Mouse (Mus musculus) hindbrain, postnatal 0 days (tissue): Measurements from ENCODE around the gene Zbtb43. TPM values are rescaled to one million over a fixed set of nuclear protein-coding genes. Genes with fewer than 3 reads are reported as not detected.

ENCODE experiments used
- ATAC-seq: fragments of 200-750 bp; cut with Nextera tagmentation; 2 replicates; pipeline ENCODE4 v1.8.0; 2017; ENCODE audit warnings: mild to moderate bottlenecking, moderate TSS enrichment, moderate library complexity
- DNase-seq: peaks from one replicate; pipeline ENCODE4 v3.0.0-alpha.2; 2015; ENCODE audit warnings: low spot score
- H3K27ac ChIP-seq: fragments of 300-500 bp; sonication (generic); 2 replicates; pipeline ENCODE4 v1.5.1; 2014; ENCODE audit warnings: mild to moderate bottlenecking
- H3K27me3 ChIP-seq: fragments of 300-500 bp; sonication (generic); 2 replicates; pipeline ENCODE4 v1.6.1; 2014; ENCODE audit warnings: low read length, mixed read lengths; ENCODE audit not compliant: insufficient read depth
- H3K36me3 ChIP-seq: fragments of 300-500 bp; sonication (generic); 2 replicates; pipeline ENCODE4 v1.6.1; 2014; ENCODE audit warnings: low read length, mixed read lengths; ENCODE audit not compliant: insufficient read depth
- H3K4me1 ChIP-seq: fragments of 300-500 bp; sonication (generic); 2 replicates; pipeline ENCODE4 v1.6.1; 2014; ENCODE audit warnings: antibody characterized with exemption, low read length, mixed read lengths; ENCODE audit not compliant: insufficient read depth
- H3K4me2 ChIP-seq: fragments of 300-500 bp; sonication (generic); 2 replicates; pipeline ENCODE4 v1.6.1; 2014; ENCODE audit warnings: low read depth, mild to moderate bottlenecking, low read length, moderate library complexity, mixed read lengths
- H3K4me3 ChIP-seq: fragments of 300-500 bp; sonication (generic); 2 replicates; pipeline ENCODE4 v1.5.1; 2014; ENCODE audit warnings: low read length
- H3K9ac ChIP-seq: fragments of 300-500 bp; sonication (generic); replicated peaks from 2 replicates; pipeline ENCODE4 v1.6.1; 2014; ENCODE audit warnings: mild to moderate bottlenecking, low read length, moderate library complexity, mixed read lengths
- H3K9me3 ChIP-seq: fragments of 300-500 bp; sonication (generic); 2 replicates; pipeline ENCODE4 v1.6.1; 2016; ENCODE audit warnings: low read length, mixed read lengths
- CTCF ChIP-seq: IDR thresholded peaks from 2 replicates; pipeline ENCODE4 v1.5.1; 2016; ENCODE audit warnings: antibody characterized with exemption, control low read depth, low read depth
- WGBS: fragments of 180-500 bp; shearing (Covaris S2); extraction: QIAGEN DNeasy Blood & Tissue Kit; methylation state at CpG from one replicate; pipeline ENCODE4 v1.1.7; 2014; 5-methylcytosine and 5-hydroxymethylcytosine counted together
- polyA plus RNA-seq: library from polyadenylated mRNA; unstranded; fragments of >200 nt; fragmentation: Nextera tagmentation; extraction: Ambion mirVana; gene quantifications from 2 replicates; pipeline ENCODE4 v1.2.1, GENCODE M21; 2015
- total RNA-seq: library from RNA; depleted of rRNA; stranded (reverse); fragments of >200 nt; gene quantifications from 2 replicates; pipeline ENCODE4 v1.2.3, GENCODE M21; 2014; rRNA removed

Gene Zbtb43
- total and polyA plus RNA-seq, 2 experiments from 2014 or later, result 19.3 to 19.6 TPM

- 93% methylated on average over 13 of the region's 13 CpGs for WGBS
- Histone ChIP-seq H3K9ac (no peak overlapping the region), H3K4me2 (no peak overlapping the region), H3K27me3 (no peaks in the 10 kb centered on the region), H3K9me3 (no peaks in the 10 kb centered on the region), H3K4me1 (no peaks in the 10 kb centered on the region), H3K27ac (no peak overlapping the region), H3K36me3 (peaks cover 19% of the 10 kb centered on the region; the same call in 1 of the 2 replicates), H3K4me3 (no peak overlapping the region)
- TF ChIP-seq CTCF, result no peak
- no peak for ATAC-seq
- DNase-seq, result no peak
Measured at GRCm38 (mm10) chr2:33414019-33414418, 54.3 kb downstream of the Zbtb43 start.

- Histone ChIP-seq H3K4me1 (no peaks in the 10 kb centered on the region), H3K27me3 (no peaks in the 10 kb centered on the region), H3K27ac (no peak overlapping the region), H3K9me3 (no peaks in the 10 kb centered on the region), H3K4me3 (no peak overlapping the region), H3K4me2 (no peak overlapping the region), H3K9ac (no peak overlapping the region), H3K36me3 (peaks cover 19% of the 10 kb centered on the region; the same call in 1 of the 2 replicates)
- WGBS, result 77% methylated on average over 14 of the region's 14 CpGs
- no peak for TF ChIP-seq CTCF
- ATAC-seq (no peak), DNase-seq (no peak)
Measured at GRCm38 (mm10) chr2:33412111-33412510, 56.2 kb downstream of the Zbtb43 start.

- H3K4me3 ChIP-seq, result no peak overlapping the region
- no peak for ATAC-seq
- WGBS, result 78% methylated on average over 4 of the region's 4 CpGs
- H3K27me3 ChIP-seq, result no peaks in the 10 kb centered on the region
- no peak overlapping the region for H3K4me2 ChIP-seq
- H3K9me3 ChIP-seq, result no peaks in the 10 kb centered on the region
- TF ChIP-seq CTCF, result no peak
- no peaks in the 10 kb centered on the region for H3K36me3 ChIP-seq
- H3K9ac ChIP-seq, result no peak overlapping the region
- H3K27ac ChIP-seq, result no peak overlapping the region
- 0 out of 2 replicates have a peak, but pooled peaks cover 3% of the 10 kb centered on the region for H3K4me1 ChIP-seq
- no peak for DNase-seq
Measured at GRCm38 (mm10) chr2:33403511-33404003, 64.8 kb downstream of the Zbtb43 start.

GRCm38 (mm10) chr2:33402638-33403037 lies 65.7 kb downstream of the Zbtb43 start:
- Histone ChIP-seq H3K4me3 (no peak overlapping the region), H3K4me2 (no peak overlapping the region), H3K9me3 (no peaks in the 10 kb centered on the region), H3K27me3 (no peaks in the 10 kb centered on the region), H3K9ac (no peak overlapping the region), H3K36me3 (no peaks in the 10 kb centered on the region), H3K27ac (no peak overlapping the region), H3K4me1 (0 out of 2 replicates have a peak, but pooled peaks cover 3% of the 10 kb centered on the region)
- no peak for DNase-seq
- WGBS, result 68% methylated on average over 5 of the region's 5 CpGs
- TF ChIP-seq CTCF, result no peak
- peak; percentile 11; the same call in 1 of the 2 replicates for ATAC-seq

- Histone ChIP-seq H3K4me2 (no peak overlapping the region), H3K36me3 (no peaks in the 10 kb centered on the region), H3K27ac (no peak overlapping the region), H3K9ac (no peak overlapping the region), H3K9me3 (no peaks in the 10 kb centered on the region), H3K4me1 (0 out of 2 replicates have a peak, but pooled peaks cover 3% of the 10 kb centered on the region), H3K27me3 (no peaks in the 10 kb centered on the region), H3K4me3 (no peak overlapping the region)
- DNase-seq (peak; percentile 77), ATAC-seq (peak; percentile 60; the same call in 1 of the 2 replicates)
- peak; percentile 84 for TF ChIP-seq CTCF
- 23% methylated on average over 7 of the region's 7 CpGs for WGBS
Measured at GRCm38 (mm10) chr2:33402236-33402635, 66.1 kb downstream of the Zbtb43 start.

GRCm38 (mm10) chr2:33401217-33401616 lies 67.1 kb downstream of the Zbtb43 start:
- WGBS, result 41% methylated on average over 3 of the region's 3 CpGs

GRCm38 (mm10) chr2:33400541-33400940 lies 67.8 kb downstream of the Zbtb43 start:
- 89% methylated on average over 5 of the region's 5 CpGs for WGBS

More at GRCm38 (mm10) chr2:33401217-33401616, 67.1 kb downstream of the Zbtb43 start:
- Histone ChIP-seq H3K27me3 (no peaks in the 10 kb centered on the region), H3K9ac (no peak overlapping the region), H3K9me3 (no peaks in the 10 kb centered on the region), H3K27ac (no peak overlapping the region), H3K36me3 (no peaks in the 10 kb centered on the region), H3K4me1 (0 out of 2 replicates have a peak, but pooled peaks cover under 1% of the 10 kb centered on the region), H3K4me2 (no peak overlapping the region), H3K4me3 (no peak overlapping the region)
- ATAC-seq (no peak), DNase-seq (peak; percentile 16)
- peak; percentile 52 for TF ChIP-seq CTCF

More at GRCm38 (mm10) chr2:33400541-33400940, 67.8 kb downstream of the Zbtb43 start:
- no peak for DNase-seq
- Histone ChIP-seq H3K4me2 (no peak overlapping the region), H3K9ac (no peak overlapping the region), H3K4me1 (no peaks in the 10 kb centered on the region), H3K36me3 (no peaks in the 10 kb centered on the region), H3K9me3 (no peaks in the 10 kb centered on the region), H3K27me3 (no peaks in the 10 kb centered on the region), H3K27ac (no peak overlapping the region), H3K4me3 (no peak overlapping the region)
- no peak for TF ChIP-seq CTCF
- ATAC-seq, result no peak

Other genes starting within 250 kb of the Zbtb43 start
- gene Ralgps1, start 97.1 kb downstream of the Zbtb43 start, total RNA-seq, result 69.9 and 75.5 TPM in 2 replicates
- 18.8 and 20.7 TPM in 2 replicates for gene Ralgps1, start 97.1 kb downstream of the Zbtb43 start, polyA plus RNA-seq
- 20.6 and 32.9 TPM in 2 replicates for gene Zbtb34, start 37.2 kb downstream of the Zbtb43 start, total RNA-seq
- 2.8 and 3.1 TPM in 2 replicates for gene Zbtb34, start 37.2 kb downstream of the Zbtb43 start, polyA plus RNA-seq
- gene Lmx1b, start 172.0 kb upstream of the Zbtb43 start, total RNA-seq, result 17.3 and 21.1 TPM in 2 replicates
- gene Lmx1b, start 172.0 kb upstream of the Zbtb43 start, polyA plus RNA-seq, result 2.1 and 2.2 TPM in 2 replicates